Mouse (Mus musculus) macrophage (primary cell): ENCODE data around the gene Pi4k2b. TPM values are rescaled to one million over a fixed set of nuclear protein-coding genes. Genes with fewer than 3 reads are reported as not detected.
"Not testable (repeated sequence)": the region's sequence is repeated elsewhere in the genome, so short reads cannot be mapped to it uniquely, and the experiment has no call there.

Source experiments
- H3K27ac ChIP-seq: fragments of 350-480 bp; formaldehyde crosslinking; 2 replicates; pipeline ENCODE4 v1.9.0; 2021
- H3K36me3 ChIP-seq: fragments of 350-480 bp; formaldehyde crosslinking; 2 replicates; pipeline ENCODE4 v1.9.0; 2021; ENCODE audit errors: inconsistent target
- H3K4me3 ChIP-seq: fragments of 350-480 bp; formaldehyde crosslinking; 2 replicates; pipeline ENCODE4 v1.9.0; 2021; ENCODE audit errors: inconsistent target
- H3K79me2 ChIP-seq: fragments of 350-480 bp; formaldehyde crosslinking; 2 replicates; pipeline ENCODE4 v1.9.0; 2021; ENCODE audit errors: inconsistent target
- WGBS: methylation state at CpG from one replicate; pipeline ENCODE4 v1.1.7; 2026; ENCODE audit warnings: inconsistent platforms; ENCODE audit not compliant: missing documents; 5-methylcytosine and 5-hydroxymethylcytosine counted together
- polyA plus RNA-seq: library from polyadenylated mRNA; stranded (reverse); fragments of 250-400 nt; gene quantifications from 3 replicates; pipeline ENCODE4 v1.2.4, GENCODE M21; 2018; ENCODE audit warnings: inconsistent platforms
- total RNA-seq, 78 experiments: library from RNA; depleted of rRNA; stranded (reverse); fragments of 250-400 nt; gene quantifications; 1 replicate in 9 of 78; 2 replicates in 24 of 78; 3 replicates in 43 of 78; 4 replicates in 2 of 78; pipeline ENCODE4 v1.2.4; 2018; ENCODE audit warnings: inconsistent platforms in 56 of 78

Gene Pi4k2b
- 10 to 100 TPM; 10.9 to 66.7 (median 27.9) TPM for total RNA-seq (2018; cell fraction: chromatin; rRNA removed)
- total RNA-seq (2018; cell fraction: cytosol; rRNA removed) = 10 to 100 TPM in 16 of 26 experiments, 1 to 10 TPM in 10; 6.7 to 18.7 (median 10.2) TPM
- 10 to 100 TPM in 25 of 26 experiments, 1 to 10 TPM in 1; 10.0 to 77.8 (median 23.8) TPM for total RNA-seq (2018; cell fraction: nucleus; rRNA removed)
- polyA plus RNA-seq = 8.7 to 9.0 TPM (median 8.8 TPM) in 3 replicates

GRCm38 (mm10) chr5:52741391-52742111 lies at the start of gene Pi4k2b:
Gene Pi4k2b (plus strand): TSS chr5:52741574.
- Histone ChIP-seq H3K79me2 (peaks cover 43% of the 10 kb centered on the region), H3K27ac (peak within 1 kb of the TSS; percentile 27; the same call in 1 of the 2 replicates), H3K36me3 (no peaks in the 10 kb centered on the region), H3K4me3 (peak within 1 kb of the TSS; percentile 83)
- under 1% methylated on average over 34 of the region's 75 CpGs for WGBS

GRCm38 (mm10) chr5:52697291-52697690 lies 44.1 kb upstream of the Pi4k2b start:
- no peak overlapping the region for H3K4me3 ChIP-seq
- H3K36me3 ChIP-seq = no peaks in the 10 kb centered on the region
- WGBS = 90% methylated on average over 1 of the region's 1 CpGs
- H3K27ac ChIP-seq = no peak overlapping the region
- H3K79me2 ChIP-seq = no peaks in the 10 kb centered on the region

GRCm38 (mm10) chr5:52697882-52698440 lies 43.4 kb upstream of the Pi4k2b start:
- H3K27ac ChIP-seq, H3K4me3 ChIP-seq, H3K36me3 ChIP-seq, H3K79me2 ChIP-seq: not testable (repeated sequence)
- WGBS = 94% methylated on average over 7 of the region's 7 CpGs

- Histone ChIP-seq H3K27ac (no peak overlapping the region), H3K79me2 (no peaks in the 10 kb centered on the region), H3K36me3 (no peaks in the 10 kb centered on the region), H3K4me3 (no peak overlapping the region)
- WGBS = 80% methylated on average over 4 of the region's 4 CpGs
Observed at GRCm38 (mm10) chr5:52704562-52704961, 36.8 kb upstream of the Pi4k2b start.

- H3K79me2 ChIP-seq = no peaks in the 10 kb centered on the region
- H3K4me3 ChIP-seq = no peak overlapping the region
- no peaks in the 10 kb centered on the region for H3K36me3 ChIP-seq
- H3K27ac ChIP-seq = no peak overlapping the region
Observed at GRCm38 (mm10) chr5:52712704-52713103, 28.7 kb upstream of the Pi4k2b start.

- H3K27ac ChIP-seq = no peak overlapping the region
- no peak overlapping the region for H3K4me3 ChIP-seq
- no peaks in the 10 kb centered on the region for H3K36me3 ChIP-seq
- 84% methylated on average over 5 of the region's 5 CpGs for WGBS
- no peaks in the 10 kb centered on the region for H3K79me2 ChIP-seq
Observed at GRCm38 (mm10) chr5:52716742-52717448, 24.5 kb upstream of the Pi4k2b start.

- Histone ChIP-seq H3K36me3 (no peaks in the 10 kb centered on the region), H3K4me3 (no peak overlapping the region), H3K79me2 (no peaks in the 10 kb centered on the region), H3K27ac (no peak overlapping the region)
- WGBS = 54% methylated on average over 8 of the region's 8 CpGs
Observed at GRCm38 (mm10) chr5:52721003-52721402, 20.4 kb upstream of the Pi4k2b start.

GRCm38 (mm10) chr5:52727747-52728146 lies 13.6 kb upstream of the Pi4k2b start:
- Histone ChIP-seq H3K36me3 (no peaks in the 10 kb centered on the region), H3K27ac (no peak overlapping the region), H3K79me2 (no peaks in the 10 kb centered on the region), H3K4me3 (no peak overlapping the region)
- WGBS = 84% methylated on average over 5 of the region's 5 CpGs

- 77% methylated on average over 4 of the region's 4 CpGs for WGBS
- no peak overlapping the region for H3K4me3 ChIP-seq
- no peaks in the 10 kb centered on the region for H3K79me2 ChIP-seq
- H3K36me3 ChIP-seq = no peaks in the 10 kb centered on the region
- H3K27ac ChIP-seq = no peak overlapping the region
Observed at GRCm38 (mm10) chr5:52732811-52733210, 8.6 kb upstream of the Pi4k2b start.

- H3K36me3 ChIP-seq = no peaks in the 10 kb centered on the region
- 84% methylated on average over 3 of the region's 3 CpGs for WGBS
- no peaks in the 10 kb centered on the region for H3K79me2 ChIP-seq
- H3K27ac ChIP-seq = no peak overlapping the region
- no peak overlapping the region for H3K4me3 ChIP-seq
Observed at GRCm38 (mm10) chr5:52736046-52736445, 5.3 kb upstream of the Pi4k2b start.

- peak overlapping the region; percentile 27; the same call in 1 of the 2 replicates for H3K27ac ChIP-seq
- peak overlapping the region; percentile 83 for H3K4me3 ChIP-seq
- no peaks in the 10 kb centered on the region for H3K36me3 ChIP-seq
- peaks cover 48% of the 10 kb centered on the region for H3K79me2 ChIP-seq
- under 1% methylated on average over 16 of the region's 17 CpGs for WGBS
Observed at GRCm38 (mm10) chr5:52742112-52742813, 889 bp downstream of the Pi4k2b start.

- Histone ChIP-seq H3K36me3 (no peaks in the 10 kb centered on the region), H3K4me3 (peak overlapping the region; percentile 83)
- 14% methylated on average over 4 of the region's 4 CpGs for WGBS
Observed at GRCm38 (mm10) chr5:52743231-52743630, 1.9 kb downstream of the Pi4k2b start.

GRCm38 (mm10) chr5:52746920-52747319 lies 5.5 kb downstream of the Pi4k2b start:
- H3K4me3 ChIP-seq = no peak overlapping the region
- no peaks in the 10 kb centered on the region for H3K36me3 ChIP-seq
- no peak overlapping the region for H3K27ac ChIP-seq
- H3K79me2 ChIP-seq = peaks cover 77% of the 10 kb centered on the region

More at GRCm38 (mm10) chr5:52743231-52743630, 1.9 kb downstream of the Pi4k2b start:
- peaks cover 58% of the 10 kb centered on the region for H3K79me2 ChIP-seq
- peak overlapping the region; percentile 9; the same call in 1 of the 2 replicates for H3K27ac ChIP-seq

- WGBS = 94% methylated on average over 5 of the region's 5 CpGs
- no peak overlapping the region for H3K27ac ChIP-seq
- no peak overlapping the region for H3K4me3 ChIP-seq
Observed at GRCm38 (mm10) chr5:52748732-52749131, 7.4 kb downstream of the Pi4k2b start.

More at GRCm38 (mm10) chr5:52748732-52749131, 7.4 kb downstream of the Pi4k2b start:
- Histone ChIP-seq H3K79me2 (peaks cover 62% of the 10 kb centered on the region), H3K36me3 (no peaks in the 10 kb centered on the region; the same call in 1 of the 2 replicates)
